Mouse (Mus musculus) kidney, adult 2 months (tissue): ENCODE data around the gene Ankfy1.

ENCODE experiments used
- CTCF ChIP-seq: fragments of 200-500 bp; conservative IDR thresholded peaks from 2 replicates; pipeline ENCODE4 v1.5.1; 2011; ENCODE audit warnings: low read depth, mild to moderate bottlenecking, control low read depth, low read length, moderate library complexity, mixed read lengths; ENCODE audit not compliant: insufficient read depth, insufficient read length
- POLR2A ChIP-seq: fragments of 200-500 bp; IDR thresholded peaks from one replicate; pipeline ENCODE4 v1.6.1; 2011; ENCODE audit warnings: low read depth, low read length, control low read depth

DNA sequence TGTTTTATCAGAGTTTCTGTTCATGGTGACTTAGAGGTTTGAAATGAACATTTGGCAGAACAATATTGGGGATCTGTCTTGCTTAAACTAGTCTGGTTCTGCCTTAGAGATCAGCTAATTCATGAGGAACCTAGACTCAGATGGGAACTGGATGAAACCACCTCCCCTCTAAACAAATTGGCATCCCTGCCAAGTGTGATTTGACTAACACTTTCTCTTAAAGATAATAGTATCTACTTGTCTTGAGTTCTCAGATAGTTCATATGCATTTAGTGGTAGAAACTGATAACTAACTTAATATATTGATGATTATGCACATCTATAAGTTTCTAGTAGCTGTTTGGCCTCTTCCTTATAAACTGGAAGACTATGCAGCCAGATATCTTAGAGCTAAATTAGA, 3.1 kb upstream of the Ankfy1 start:
- TF ChIP-seq POLR2A (no peak), CTCF (no peak)
